Mouse (Mus musculus) heart, embryonic 13.5 days (tissue): Measurements from ENCODE around the gene Gm12830. TPM values are rescaled to one million over a fixed set of nuclear protein-coding genes. Genes with fewer than 3 reads are reported as not detected.

ENCODE experiments used
- ATAC-seq: fragments of 200-750 bp; cut with Nextera tagmentation; 2 replicates; pipeline ENCODE4 v1.8.0; 2017; ENCODE audit warnings: moderate TSS enrichment; ENCODE audit not compliant: insufficient number of reproducible peaks, low FRiP score, low TSS enrichment; ENCODE audit errors: extremely low read depth
- H3K27ac ChIP-seq: fragments of 300-500 bp; sonication (generic); replicated peaks from 2 replicates; pipeline ENCODE4 v1.5.1; 2015; ENCODE audit warnings: moderate library complexity, mild to moderate bottlenecking, inconsistent platforms
- H3K27me3 ChIP-seq: fragments of 300-500 bp; sonication (generic); replicated peaks from 2 replicates; pipeline ENCODE4 v1.6.1; 2015; ENCODE audit warnings: mild to moderate bottlenecking, inconsistent platforms
- H3K36me3 ChIP-seq: fragments of 300-500 bp; sonication (generic); 2 replicates; pipeline ENCODE4 v1.6.1; 2015; ENCODE audit warnings: mild to moderate bottlenecking, inconsistent platforms
- H3K4me1 ChIP-seq: fragments of 300-500 bp; sonication (generic); 2 replicates; pipeline ENCODE4 v1.6.1; 2015; ENCODE audit warnings: inconsistent platforms
- H3K4me2 ChIP-seq: fragments of 300-500 bp; sonication (generic); 2 replicates; pipeline ENCODE4 v1.6.1; 2015; ENCODE audit warnings: inconsistent platforms, mild to moderate bottlenecking, moderate library complexity
- H3K4me3 ChIP-seq: fragments of 300-500 bp; sonication (generic); 2 replicates; pipeline ENCODE4 v1.5.1; 2015; ENCODE audit warnings: moderate library complexity, mild to moderate bottlenecking, inconsistent platforms
- H3K9ac ChIP-seq: fragments of 300-500 bp; sonication (generic); 2 replicates; pipeline ENCODE4 v1.6.1; 2015; ENCODE audit warnings: inconsistent platforms, mild to moderate bottlenecking, moderate library complexity
- H3K9me3 ChIP-seq: fragments of 300-500 bp; sonication (generic); 2 replicates; pipeline ENCODE4 v1.6.1; 2016; ENCODE audit warnings: inconsistent platforms
- WGBS: fragments of 180-500 bp; shearing (Covaris S2); methylation state at CpG from one replicate; pipeline ENCODE4 v1.1.7; 2015; ENCODE audit warnings: mixed read lengths; 5-methylcytosine and 5-hydroxymethylcytosine counted together
- polyA plus RNA-seq: library from polyadenylated mRNA; unstranded; fragments of >200 nt; fragmentation: Nextera tagmentation; extraction: Ambion mirVana; gene quantifications from 2 replicates; pipeline ENCODE4 v1.2.1, GENCODE M21; 2015

Gm12830 gene
- polyA plus RNA-seq, 1 experiment from 2014 or later, result not detected

- H3K9ac ChIP-seq, result no peak overlapping the region
- no peak for ATAC-seq
- no peak overlapping the region for H3K27ac ChIP-seq
- H3K4me1 ChIP-seq, result no peaks in the 10 kb centered on the region
- no peaks in the 10 kb centered on the region for H3K9me3 ChIP-seq
- H3K36me3 ChIP-seq, result no peaks in the 10 kb centered on the region
- peaks cover 23% of the 10 kb centered on the region; the same call in 1 of the 2 replicates for H3K27me3 ChIP-seq
- no peak overlapping the region for H3K4me2 ChIP-seq
- WGBS, result 68% methylated on average over 5 of the region's 5 CpGs
- no peak overlapping the region for H3K4me3 ChIP-seq
These were observed 24.1 kb upstream of the Gm12830 start for GRCm38 (mm10) chr4:114797254-114797914.

GRCm38 (mm10) chr4:114798041-114798624 is 23.4 kb upstream of the Gm12830 start:
- ATAC-seq, result no peak
- 75% methylated on average over 7 of the region's 7 CpGs for WGBS
- H3K9ac ChIP-seq, result no peak overlapping the region
- no peak overlapping the region for H3K4me2 ChIP-seq
- H3K4me3 ChIP-seq, result no peak overlapping the region
- peaks cover 21% of the 10 kb centered on the region; the same call in 1 of the 2 replicates for H3K27me3 ChIP-seq
- H3K9me3 ChIP-seq, result no peaks in the 10 kb centered on the region
- H3K36me3 ChIP-seq, result no peaks in the 10 kb centered on the region
- H3K27ac ChIP-seq, result no peak overlapping the region
- no peaks in the 10 kb centered on the region for H3K4me1 ChIP-seq

DNA sequence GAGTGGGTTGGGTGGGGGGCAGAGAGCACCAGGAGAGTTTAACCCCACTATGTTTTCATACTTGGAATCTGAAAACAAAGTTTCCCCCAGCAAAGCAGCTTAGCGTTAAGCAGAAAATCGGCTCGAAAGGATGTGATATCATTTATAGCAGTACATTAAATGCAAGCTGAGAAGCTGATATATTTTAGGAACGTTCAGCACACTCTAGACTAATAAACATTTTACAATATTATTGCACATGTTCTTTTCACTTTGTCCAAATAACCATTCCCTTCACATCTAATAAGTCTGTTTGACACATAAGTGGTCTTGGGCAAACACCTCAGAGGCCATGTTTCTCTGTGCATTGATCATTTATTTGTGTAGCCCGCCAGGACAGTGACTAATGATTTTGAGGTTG is 17.4 kb upstream of the Gm12830 start:
- no peak overlapping the region for H3K4me3 ChIP-seq
- H3K9ac ChIP-seq, result no peak overlapping the region
- H3K4me1 ChIP-seq, result no peaks in the 10 kb centered on the region
- H3K27me3 ChIP-seq, result peaks cover 14% of the 10 kb centered on the region; the same call in 1 of the 2 replicates
- H3K4me2 ChIP-seq, result no peak overlapping the region
- H3K36me3 ChIP-seq, result no peaks in the 10 kb centered on the region
- 71% methylated on average over 5 of the region's 5 CpGs for WGBS
- H3K9me3 ChIP-seq, result no peaks in the 10 kb centered on the region
- no peak overlapping the region for H3K27ac ChIP-seq
- ATAC-seq, result no peak

DNA sequence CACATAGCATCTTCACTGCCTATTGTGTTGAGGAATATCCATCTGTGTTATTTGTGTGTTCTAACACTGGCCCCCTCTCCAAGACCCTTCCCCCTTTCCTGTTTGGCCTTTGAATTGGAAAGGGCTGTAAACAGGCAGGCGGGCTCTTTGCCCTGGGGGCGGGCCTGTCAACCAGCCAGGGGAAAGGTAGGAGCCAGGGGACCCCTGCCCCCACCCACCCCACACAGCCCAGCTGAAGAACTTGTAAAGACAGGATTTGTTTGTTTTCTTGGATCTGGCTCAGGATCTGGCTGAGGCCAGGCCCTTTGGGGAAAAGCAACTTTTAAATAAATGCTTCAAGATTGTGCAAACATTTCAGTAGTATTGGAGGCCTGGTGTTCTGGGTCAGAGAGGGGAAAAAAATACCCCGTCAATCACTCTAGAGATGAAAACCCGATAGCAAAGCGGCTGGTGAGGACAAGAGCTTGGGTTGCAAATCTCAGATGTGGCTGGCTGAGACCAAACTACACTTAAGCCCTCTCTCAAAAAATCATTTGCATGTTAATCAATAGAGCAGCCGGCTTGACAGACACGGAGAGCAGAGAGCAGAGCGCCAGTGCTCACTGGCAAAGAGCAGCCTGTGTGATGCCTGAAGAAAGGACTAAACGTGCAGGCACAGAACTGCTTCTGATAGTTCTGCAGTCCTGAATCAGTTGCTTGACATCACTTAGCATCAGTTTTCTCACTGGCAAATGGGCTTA is 2.4 kb upstream of the Gm12830 start:
- Histone ChIP-seq H3K9me3 (no peaks in the 10 kb centered on the region), H3K27ac (no peak overlapping the region), H3K9ac (no peak overlapping the region), H3K27me3 (peaks cover 78% of the 10 kb centered on the region), H3K4me2 (no peak overlapping the region), H3K36me3 (no peaks in the 10 kb centered on the region), H3K4me1 (peaks cover 4% of the 10 kb centered on the region; the same call in 1 of the 2 replicates), H3K4me3 (no peak overlapping the region)
- ATAC-seq, result no peak
- WGBS, result 28% methylated on average over 9 of the region's 9 CpGs

GRCm38 (mm10) chr4:114834770-114835581 is 13.5 kb downstream of the Gm12830 start:
- Histone ChIP-seq H3K9ac (no peak overlapping the region), H3K27me3 (peaks cover 65% of the 10 kb centered on the region), H3K4me3 (no peak overlapping the region), H3K27ac (no peak overlapping the region), H3K4me2 (no peak overlapping the region), H3K36me3 (no peaks in the 10 kb centered on the region), H3K4me1 (peaks cover 5% of the 10 kb centered on the region; the same call in 1 of the 2 replicates), H3K9me3 (no peaks in the 10 kb centered on the region)
- WGBS, result 59% methylated on average over 10 of the region's 10 CpGs
- no peak for ATAC-seq

DNA sequence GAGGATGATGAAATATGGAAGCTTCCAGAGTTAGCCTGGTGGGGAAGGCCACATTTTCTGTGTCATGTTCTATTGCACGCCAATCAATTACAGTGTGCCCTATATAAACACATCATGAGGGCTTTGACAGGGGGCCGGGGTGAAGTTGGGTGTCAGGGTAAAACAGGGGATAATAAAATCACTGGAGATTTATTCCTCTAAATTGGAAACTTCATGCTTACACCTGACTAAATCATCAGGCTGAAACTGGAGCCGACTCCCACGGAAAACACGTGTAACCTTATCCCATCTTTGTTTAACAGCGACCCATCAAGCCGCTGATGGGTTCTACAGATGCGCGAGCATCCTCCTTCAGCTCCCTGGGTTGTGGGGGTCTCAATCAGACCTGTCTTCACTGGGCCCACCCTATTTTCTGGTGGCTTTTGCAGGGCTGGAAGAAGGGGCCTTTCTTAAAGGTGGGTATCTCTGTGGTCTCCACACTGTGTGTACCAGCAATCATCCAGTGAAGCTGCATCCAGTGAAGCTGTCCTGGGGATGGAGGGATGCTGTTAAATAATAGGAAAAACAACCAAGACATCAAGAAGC is 19.9 kb downstream of the Gm12830 start:
- no peak overlapping the region for H3K9ac ChIP-seq
- no peak overlapping the region for H3K27ac ChIP-seq
- no peak for ATAC-seq
- WGBS, result 49% methylated on average over 9 of the region's 9 CpGs
- no peak overlapping the region for H3K4me2 ChIP-seq
- no peaks in the 10 kb centered on the region for H3K9me3 ChIP-seq
- peaks cover 7% of the 10 kb centered on the region for H3K4me1 ChIP-seq
- no peaks in the 10 kb centered on the region for H3K36me3 ChIP-seq
- peaks cover 98% of the 10 kb centered on the region for H3K27me3 ChIP-seq
- H3K4me3 ChIP-seq, result no peak overlapping the region

- ATAC-seq, result no peak
- 3% methylated on average over 9 of the region's 11 CpGs for WGBS
These were observed 20.9 kb downstream of the Gm12830 start for GRCm38 (mm10) chr4:114842376-114842960.

GRCm38 (mm10) chr4:114843097-114843721 is 21.7 kb downstream of the Gm12830 start:
- Histone ChIP-seq H3K4me3 (peak overlapping the region; percentile 53), H3K27me3 (peaks cover 85% of the 10 kb centered on the region), H3K27ac (no peak overlapping the region), H3K4me2 (peak overlapping the region; percentile 79), H3K36me3 (no peaks in the 10 kb centered on the region), H3K9ac (peak overlapping the region; percentile 59), H3K9me3 (no peaks in the 10 kb centered on the region), H3K4me1 (peaks cover 7% of the 10 kb centered on the region)
- no peak for ATAC-seq
- WGBS, result under 1% methylated on average over 51 of the region's 51 CpGs

More at GRCm38 (mm10) chr4:114842376-114842960, 20.9 kb downstream of the Gm12830 start:
- Histone ChIP-seq H3K36me3 (no peaks in the 10 kb centered on the region), H3K9ac (no peak overlapping the region), H3K27me3 (peaks cover 92% of the 10 kb centered on the region), H3K27ac (no peak overlapping the region), H3K4me3 (0 out of 2 replicates have a peak overlapping the region, but pooled peaks have one; percentile 13), H3K9me3 (no peaks in the 10 kb centered on the region), H3K4me2 (peak overlapping the region; percentile 27; the same call in 1 of the 2 replicates), H3K4me1 (peaks cover 7% of the 10 kb centered on the region)

DNA sequence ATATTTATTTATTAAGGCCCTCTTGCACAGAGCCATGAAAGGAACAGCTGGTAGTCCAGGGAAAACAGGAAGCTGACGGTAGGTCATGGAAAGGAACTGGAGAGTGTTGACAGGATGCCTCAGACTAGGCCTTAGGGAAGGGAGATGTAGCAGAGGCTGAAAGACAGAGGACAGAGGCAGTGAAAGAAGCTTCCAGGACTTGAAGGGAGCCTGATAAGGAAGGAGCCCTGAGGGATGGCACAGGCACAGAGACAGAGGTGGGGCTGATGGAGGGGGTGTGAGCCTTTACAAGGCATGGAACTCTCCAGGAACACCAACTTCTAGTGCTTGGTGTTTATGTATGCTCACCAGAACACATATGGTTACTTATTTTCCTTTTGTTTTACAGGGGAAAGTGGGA is 23.1 kb downstream of the Gm12830 start:
- Histone ChIP-seq H3K27me3 (peaks cover 75% of the 10 kb centered on the region), H3K4me2 (no peak overlapping the region), H3K9me3 (no peaks in the 10 kb centered on the region), H3K4me1 (peaks cover 7% of the 10 kb centered on the region), H3K9ac (no peak overlapping the region), H3K27ac (no peak overlapping the region), H3K4me3 (no peak overlapping the region), H3K36me3 (no peaks in the 10 kb centered on the region)
- WGBS, result 18% methylated on average over 1 of the region's 1 CpGs
- no peak for ATAC-seq

GRCm38 (mm10) chr4:114845622-114846021 is 24.1 kb downstream of the Gm12830 start:
- Histone ChIP-seq H3K4me1 (peaks cover 7% of the 10 kb centered on the region), H3K4me3 (no peak overlapping the region), H3K36me3 (no peaks in the 10 kb centered on the region), H3K9ac (no peak overlapping the region), H3K27ac (no peak overlapping the region), H3K4me2 (no peak overlapping the region), H3K9me3 (no peaks in the 10 kb centered on the region), H3K27me3 (peaks cover 65% of the 10 kb centered on the region)
- 46% methylated on average over 4 of the region's 4 CpGs for WGBS
- ATAC-seq, result no peak
